ENCODE assay signal across 20 mouse cellular contexts in the genomic region with DNA sequence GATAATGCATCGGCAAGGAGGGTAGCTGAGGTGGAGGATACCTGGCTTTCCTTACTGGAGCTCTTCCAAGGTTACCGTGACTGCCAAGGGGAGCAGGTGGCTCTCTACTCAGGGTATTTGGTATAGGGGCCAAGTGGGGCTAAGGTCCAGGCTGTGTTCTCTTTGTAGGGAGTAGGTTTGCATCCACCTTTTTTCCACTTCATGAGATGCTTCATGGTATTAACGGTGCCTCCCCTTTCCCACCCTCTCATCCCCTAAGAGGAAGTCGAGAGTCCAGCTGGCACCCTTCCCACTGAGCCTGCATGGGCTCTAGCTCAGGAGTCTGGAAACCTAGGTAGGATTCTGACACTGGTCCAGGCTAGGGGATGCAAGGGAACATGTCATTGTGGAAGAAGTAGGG. TPM values are rescaled to one million over a fixed set of nuclear protein-coding genes. Genes with fewer than 3 reads are reported as not detected.
DNase-seq lines count a peak whose midpoint lies in the region; TF ChIP-seq lines count a peak whose summit lies in the region.
"Had no signal": no experiment of that assay in that cellular context is flagged by ENCODE, and none has a peak within 500 bp of the region (broad histone marks: within the 10 kb centered on the region; RNA-seq: fewer than 3 reads in every experiment).

No protein-coding gene starts in this region.

- H3K4me3 ChIP-seq in gastrocnemius, adult 2 months: no peak overlapping the region
- H3K4me3 ChIP-seq: heart, embryonic 12.5 days; kidney, embryonic 15.5 days; midbrain, embryonic 12.5 days had no signal

- no peak for TF ChIP-seq CTCF in gastrocnemius, adult 2 months (IDR thresholded peaks at IDR 0.05)

- intact Hi-C loops in gastrocnemius, adult 2 months (cut with DNase I): no loop called here
- intact Hi-C loops in left cerebral cortex, postnatal 4 days (cut with DNase I): no loop called here
- intact Hi-C loops in left cerebral cortex, postnatal 36 days (cut with DNase I): no loop called here

- H3K27ac ChIP-seq in gastrocnemius, adult 2 months: peak overlapping the region; percentile 89; the same call in 1 of the 2 replicates
- H3K27ac ChIP-seq: kidney, embryonic 15.5 days; liver, embryonic 14.5 days; midbrain, embryonic 12.5 days had no signal

- no peak for DNase-seq in gastrocnemius, adult 2 months
- DNase-seq in gastrocnemius, postnatal 25 days: no peak
- peak; percentile 74 for DNase-seq in left cerebral cortex, postnatal 4 days
- no peak for DNase-seq in left cerebral cortex, postnatal 36 days (ENCODE audit: low spot score in 2 of 2)
- DNase-seq in cerebellum, postnatal 10 days: peak; percentile 98 to 99
- no peak for DNase-seq in spleen, postnatal 10 days (ENCODE audit: low spot score in 2 of 2)
- DNase-seq in kidney, postnatal 4 days: no peak
- DNase-seq: adrenal gland, postnatal 14 days; heart, postnatal 14 days; lung, embryonic 14.5 days; right cerebral cortex, postnatal 14 days; thymus, postnatal 25 days had no signal

RNA-seq across cellular contexts. Expression of a gene that starts 30.8 kb away (rescaled TPM):
- total RNA-seq in gastrocnemius, adult 2 months (2021): under 1 TPM; 0.39 to 0.61 TPM
- 1 to 10 TPM; 1.0 to 1.3 TPM for total RNA-seq in gastrocnemius, postnatal 25 days (2021)
- not detected for total RNA-seq in left cerebral cortex, postnatal 4 days (2021)
- not detected for total RNA-seq in left cerebral cortex, postnatal 36 days (2021)
- total RNA-seq: granulocyte monocyte progenitor cell, adult 5-6 weeks; megakaryocyte, adult 5-6 weeks; monocyte, adult 5-6 weeks; neutrophil, adult 5-6 weeks had no signal

RNA-seq across cellular contexts. Expression of a gene that starts 57.7 kb away (rescaled TPM):
- total RNA-seq in gastrocnemius, adult 2 months (2021): 10 to 100 TPM; 14.3 to 18.4 TPM
- total RNA-seq in gastrocnemius, postnatal 25 days (2021): 10 to 100 TPM; 16.3 to 22.5 TPM
- total RNA-seq in left cerebral cortex, postnatal 4 days (2021): 1 to 10 TPM; 1.6 to 2.5 TPM
- 1 to 10 TPM; 3.7 to 4.1 TPM for total RNA-seq in left cerebral cortex, postnatal 36 days (2021)

Comparison
In these comparisons a context has a peak if more than half of its experiments do, and no peak if none do; other contexts are left out.
1. DNase-seq: peak in left cerebral cortex, postnatal 4 days (single experiment) and cerebellum, postnatal 10 days (2 of 2); none in gastrocnemius, adult 2 months (single experiment), gastrocnemius, postnatal 25 days (single experiment), left cerebral cortex, postnatal 36 days (0 of 2), spleen, postnatal 10 days (0 of 2) and kidney, postnatal 4 days (0 of 2).